Mouse (Mus musculus): ENCODE results near the gene Gm1043.
A peak's percentile ranks its signal among the peaks of the same experiment; 100 is the strongest.

The Gm1043 gene

GRCm38 (mm10) chr5:37118242-37118641 is 33.1 kb downstream of the Gm1043 start:
- DNase-seq, result no peak

GRCm38 (mm10) chr5:37121186-37121680 is 36.1 kb downstream of the Gm1043 start:
- DNase-seq, result no peak

GRCm38 (mm10) chr5:37131841-37132240 is 46.7 kb downstream of the Gm1043 start:
- no peak for DNase-seq

- no peak for DNase-seq
Observed at GRCm38 (mm10) chr5:37141745-37142144, 56.6 kb downstream of the Gm1043 start.

- DNase-seq, result peak; percentile 34
Observed at GRCm38 (mm10) chr5:37147536-37147935, 62.4 kb downstream of the Gm1043 start.

GRCm38 (mm10) chr5:37150650-37151049 is 65.5 kb downstream of the Gm1043 start:
- DNase-seq, result no peak

GRCm38 (mm10) chr5:37154472-37154871 is 69.3 kb downstream of the Gm1043 start:
- DNase-seq, result no peak

GRCm38 (mm10) chr5:37158408-37158807 is 73.2 kb downstream of the Gm1043 start:
- DNase-seq, result no peak

- DNase-seq, result peak; percentile 71
Observed at GRCm38 (mm10) chr5:37162871-37163781, 78.0 kb downstream of the Gm1043 start.

GRCm38 (mm10) chr5:37176466-37176865 is 91.3 kb downstream of the Gm1043 start:
- no peak for DNase-seq

- DNase-seq, result no peak
Observed at GRCm38 (mm10) chr5:37177061-37177460, 91.9 kb downstream of the Gm1043 start.

- DNase-seq, result no peak
Observed at GRCm38 (mm10) chr5:37178811-37179210, 93.6 kb downstream of the Gm1043 start.

- no peak for DNase-seq
Observed at GRCm38 (mm10) chr5:37179872-37180271, 94.7 kb downstream of the Gm1043 start.

GRCm38 (mm10) chr5:37180624-37181023 is 95.5 kb downstream of the Gm1043 start:
- no peak for DNase-seq

GRCm38 (mm10) chr5:37184605-37185004 is 99.4 kb downstream of the Gm1043 start:
- no peak for DNase-seq

- DNase-seq, result peak; percentile 40
Observed at GRCm38 (mm10) chr5:37190378-37190777, 105.2 kb downstream of the Gm1043 start.

GRCm38 (mm10) chr5:37196196-37196595 is 111.0 kb downstream of the Gm1043 start:
- no peak for DNase-seq

GRCm38 (mm10) chr5:37196666-37197250 is 111.6 kb downstream of the Gm1043 start:
- DNase-seq, result no peak

- DNase-seq, result no peak
Observed at GRCm38 (mm10) chr5:37197423-37197822, 112.3 kb downstream of the Gm1043 start.

GRCm38 (mm10) chr5:37198011-37198688 is 113.0 kb downstream of the Gm1043 start:
- DNase-seq, result no peak

- DNase-seq, result no peak
Observed at GRCm38 (mm10) chr5:37202285-37202684, 117.1 kb downstream of the Gm1043 start.

- DNase-seq, result no peak
Observed at GRCm38 (mm10) chr5:37204886-37205285, 119.7 kb downstream of the Gm1043 start.

GRCm38 (mm10) chr5:37205420-37205819 is 120.2 kb downstream of the Gm1043 start:
- DNase-seq, result no peak
